Mouse (Mus musculus) gastrocnemius, postnatal 4 days (tissue): ENCODE results near the gene Fbrsl1. TPM values are rescaled to one million over a fixed set of nuclear protein-coding genes. Genes with fewer than 3 reads are reported as not detected.

ENCODE experiments used
- DNase-seq, 2 experiments: peaks; one replicate each; pipeline ENCODE4 v3.0.0; 2021 to 2022; ENCODE audit warnings: low spot score in 2 of 2, mixed read lengths in 2 of 2
- total RNA-seq, 2 experiments: library from RNA; stranded (reverse); gene quantifications; 2 replicates each; pipeline ENCODE4 v1.2.3; 2021

Fbrsl1 gene
- total RNA-seq, 2 experiments from 2014 or later, result 42.7 to 45.7 TPM

GRCm38 (mm10) chr5:110415806-110416700 lies 32.2 kb downstream of the Fbrsl1 start:
- no peak for DNase-seq

GRCm38 (mm10) chr5:110415022-110415421 lies 33.3 kb downstream of the Fbrsl1 start:
- no peak for DNase-seq

- DNase-seq, result no peak
These were observed 35.3 kb downstream of the Fbrsl1 start for GRCm38 (mm10) chr5:110413018-110413417.

GRCm38 (mm10) chr5:110410386-110410785 lies 37.9 kb downstream of the Fbrsl1 start:
- no peak for DNase-seq

GRCm38 (mm10) chr5:110408967-110409366 lies 39.3 kb downstream of the Fbrsl1 start:
- DNase-seq, result no peak

GRCm38 (mm10) chr5:110406065-110406714 lies 42.1 kb downstream of the Fbrsl1 start:
- DNase-seq, result no peak

- no peak for DNase-seq
These were observed 44.4 kb downstream of the Fbrsl1 start for GRCm38 (mm10) chr5:110403931-110404330.

- no peak for DNase-seq
These were observed 45.7 kb downstream of the Fbrsl1 start for GRCm38 (mm10) chr5:110402557-110402956.

- DNase-seq, result no peak
These were observed 47.2 kb downstream of the Fbrsl1 start for GRCm38 (mm10) chr5:110401101-110401500.

- DNase-seq, result no peak
These were observed 53.2 kb downstream of the Fbrsl1 start for GRCm38 (mm10) chr5:110395006-110395661.

- no peak for DNase-seq
These were observed 55.6 kb downstream of the Fbrsl1 start for GRCm38 (mm10) chr5:110392727-110393126.

GRCm38 (mm10) chr5:110390631-110391030 lies 57.7 kb downstream of the Fbrsl1 start:
- no peak for DNase-seq

- no peak for DNase-seq
These were observed 61.0 kb downstream of the Fbrsl1 start for GRCm38 (mm10) chr5:110387332-110387731.

GRCm38 (mm10) chr5:110386371-110387330 lies 61.7 kb downstream of the Fbrsl1 start:
- DNase-seq, result peak; percentile 52 to 62

GRCm38 (mm10) chr5:110385263-110385662 lies 63.0 kb downstream of the Fbrsl1 start:
- no peak for DNase-seq

GRCm38 (mm10) chr5:110384491-110384890 lies 63.8 kb downstream of the Fbrsl1 start:
- DNase-seq, result no peak

- no peak for DNase-seq
These were observed 68.5 kb downstream of the Fbrsl1 start for GRCm38 (mm10) chr5:110379823-110380222.

- DNase-seq, result no peak
These were observed 69.2 kb downstream of the Fbrsl1 start for GRCm38 (mm10) chr5:110379086-110379485.

GRCm38 (mm10) chr5:110378181-110378583 lies 70.1 kb downstream of the Fbrsl1 start:
- no peak for DNase-seq

GRCm38 (mm10) chr5:110376802-110377433 lies 71.4 kb downstream of the Fbrsl1 start:
- peak in 1 of 2 experiments; percentile 64 for DNase-seq
